Mouse (Mus musculus) hindbrain, embryonic 10.5 days (tissue): ENCODE results near the gene Bmpr1b. TPM values are rescaled to one million over a fixed set of nuclear protein-coding genes. Genes with fewer than 3 reads are reported as not detected.

Experiments used
- DNase-seq: peaks from one replicate; pipeline ENCODE4 v3.0.0-alpha.2; 2017; ENCODE audit warnings: low spot score
- H3K27ac ChIP-seq: fragments of 300-500 bp; sonication (generic); 2 replicates; pipeline ENCODE4 v1.5.1; 2016; ENCODE audit warnings: mild to moderate bottlenecking, moderate library complexity
- H3K27me3 ChIP-seq: fragments of 300-500 bp; sonication (generic); 2 replicates; pipeline ENCODE4 v1.6.1; 2016; ENCODE audit warnings: mild to moderate bottlenecking; ENCODE audit not compliant: poor library complexity, insufficient read depth, severe bottlenecking
- H3K36me3 ChIP-seq: fragments of 300-500 bp; sonication (generic); 2 replicates; pipeline ENCODE4 v1.6.1; 2016; ENCODE audit warnings: mild to moderate bottlenecking, moderate library complexity
- H3K4me1 ChIP-seq: fragments of 300-500 bp; sonication (generic); replicated peaks from 2 replicates; pipeline ENCODE4 v1.6.1; 2016; ENCODE audit warnings: mild to moderate bottlenecking
- H3K4me3 ChIP-seq: fragments of 300-500 bp; sonication (generic); 2 replicates; pipeline ENCODE4 v1.5.1; 2016; ENCODE audit warnings: mild to moderate bottlenecking, moderate library complexity
- H3K9me3 ChIP-seq: fragments of 300-500 bp; sonication (generic); 2 replicates; pipeline ENCODE4 v1.6.1; 2016; ENCODE audit warnings: mild to moderate bottlenecking, moderate library complexity
- WGBS: fragments of 180-500 bp; shearing (Covaris S2); methylation state at CpG from one replicate; pipeline ENCODE4 v1.1.7; 2016; 5-methylcytosine and 5-hydroxymethylcytosine counted together
- polyA plus RNA-seq: library from polyadenylated mRNA; unstranded; fragments of >200 nt; fragmentation: Nextera tagmentation; extraction: Ambion mirVana; gene quantifications from 2 replicates; pipeline ENCODE4 v1.2.1, GENCODE M21; 2016

The Bmpr1b gene
- polyA plus RNA-seq, 1 experiment from 2014 or later = 9.9 TPM

DNA sequence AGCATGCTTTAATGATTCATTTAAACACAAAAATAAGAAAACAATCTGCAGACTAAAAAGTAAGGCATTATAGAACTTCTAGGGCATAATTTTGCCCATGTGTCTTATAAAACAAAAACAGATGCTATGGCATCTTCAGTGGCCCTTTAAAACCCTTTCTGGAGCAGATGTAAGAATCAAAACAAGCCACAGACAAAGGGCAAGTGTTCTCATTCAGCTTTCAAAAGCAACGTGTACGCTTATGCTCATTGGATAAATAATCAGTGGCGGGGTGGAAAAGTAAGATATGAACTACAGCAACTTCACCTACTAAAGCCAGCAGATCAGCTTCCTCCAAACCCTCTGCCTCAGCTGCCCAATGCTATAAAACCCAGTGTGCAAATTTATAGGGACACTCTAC, 249.6 kb downstream of the Bmpr1b start:
- peak; percentile 14 for DNase-seq
- 51% methylated on average over 3 of the region's 3 CpGs for WGBS
- no peak overlapping the region for H3K4me3 ChIP-seq
- H3K9me3 ChIP-seq = no peaks in the 10 kb centered on the region
- peaks cover 6% of the 10 kb centered on the region for H3K4me1 ChIP-seq
- no peaks in the 10 kb centered on the region for H3K27me3 ChIP-seq
- no peak overlapping the region; the same call in 1 of the 2 replicates for H3K27ac ChIP-seq
- H3K36me3 ChIP-seq = no peaks in the 10 kb centered on the region

DNA sequence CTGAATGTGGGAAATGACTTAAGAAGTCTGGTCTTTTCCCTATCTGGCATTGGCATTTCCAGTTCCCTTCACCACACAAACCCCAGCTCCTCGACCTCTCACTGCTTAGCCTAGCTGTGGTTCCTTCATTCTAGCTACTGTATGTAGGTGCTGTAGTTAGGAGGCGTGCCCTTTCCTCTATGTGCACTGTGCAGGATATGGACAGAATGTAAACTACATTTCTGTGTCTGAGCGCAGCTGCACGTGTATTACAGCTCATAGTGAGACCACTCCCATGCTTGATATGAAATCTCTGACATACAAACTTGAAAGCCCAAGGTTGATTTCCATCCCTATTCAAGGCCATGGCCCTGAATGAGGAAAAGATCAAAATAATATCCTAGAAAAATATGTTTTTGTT, 252.1 kb downstream of the Bmpr1b start:
- DNase-seq = no peak
- Histone ChIP-seq H3K27me3 (no peaks in the 10 kb centered on the region), H3K9me3 (no peaks in the 10 kb centered on the region), H3K36me3 (no peaks in the 10 kb centered on the region), H3K4me3 (no peak overlapping the region), H3K27ac (no peak overlapping the region), H3K4me1 (peaks cover 6% of the 10 kb centered on the region)
- WGBS = 87% methylated on average over 4 of the region's 4 CpGs

DNA sequence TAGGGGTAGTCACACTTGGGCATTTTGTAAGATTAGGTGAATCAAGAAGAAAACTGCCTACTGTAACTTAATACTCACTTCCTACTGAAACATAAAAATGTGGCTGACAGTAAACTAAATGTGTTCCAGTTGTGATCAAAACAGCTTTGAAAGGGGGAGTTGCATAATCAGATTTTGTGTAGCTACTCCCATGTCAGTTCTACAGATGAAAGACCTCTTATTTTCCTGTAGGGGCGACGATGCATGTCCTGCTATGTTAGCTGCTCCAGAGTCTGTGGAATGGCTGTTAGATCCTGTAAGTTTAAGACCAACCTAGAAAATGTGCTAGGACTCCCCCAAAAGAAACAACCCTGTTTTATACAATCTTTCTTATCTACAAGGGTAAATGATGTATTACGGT, 253.2 kb downstream of the Bmpr1b start:
- DNase-seq = no peak
- WGBS = 86% methylated on average over 3 of the region's 3 CpGs
- no peak overlapping the region for H3K4me3 ChIP-seq
- H3K9me3 ChIP-seq = no peaks in the 10 kb centered on the region
- H3K36me3 ChIP-seq = no peaks in the 10 kb centered on the region
- peaks cover 6% of the 10 kb centered on the region for H3K4me1 ChIP-seq
- H3K27me3 ChIP-seq = no peaks in the 10 kb centered on the region
- no peak overlapping the region for H3K27ac ChIP-seq

DNA sequence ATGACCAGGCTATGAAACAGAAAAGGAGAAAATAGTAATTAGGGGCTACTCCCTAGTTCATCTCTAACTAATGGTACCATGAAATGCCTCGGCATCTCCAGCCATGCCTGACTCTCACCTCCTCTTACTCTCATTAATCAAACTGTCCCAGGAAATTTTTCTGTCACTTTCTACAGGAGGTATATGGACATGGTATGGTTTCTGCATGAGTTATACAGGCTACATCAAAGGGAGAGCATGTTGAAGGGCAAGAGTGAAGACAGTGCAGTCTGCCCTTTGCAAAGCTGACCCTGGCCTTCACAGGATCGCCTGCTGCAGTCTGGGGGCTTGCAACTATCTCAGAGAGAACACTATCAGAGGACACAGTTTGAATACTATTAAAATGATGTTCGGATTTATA, 254.6 kb downstream of the Bmpr1b start:
- DNase-seq = no peak
- Histone ChIP-seq H3K4me1 (peaks cover 1% of the 10 kb centered on the region), H3K27ac (no peak overlapping the region), H3K9me3 (no peaks in the 10 kb centered on the region), H3K27me3 (no peaks in the 10 kb centered on the region), H3K36me3 (no peaks in the 10 kb centered on the region), H3K4me3 (no peak overlapping the region)
- 81% methylated on average over 3 of the region's 3 CpGs for WGBS

DNA sequence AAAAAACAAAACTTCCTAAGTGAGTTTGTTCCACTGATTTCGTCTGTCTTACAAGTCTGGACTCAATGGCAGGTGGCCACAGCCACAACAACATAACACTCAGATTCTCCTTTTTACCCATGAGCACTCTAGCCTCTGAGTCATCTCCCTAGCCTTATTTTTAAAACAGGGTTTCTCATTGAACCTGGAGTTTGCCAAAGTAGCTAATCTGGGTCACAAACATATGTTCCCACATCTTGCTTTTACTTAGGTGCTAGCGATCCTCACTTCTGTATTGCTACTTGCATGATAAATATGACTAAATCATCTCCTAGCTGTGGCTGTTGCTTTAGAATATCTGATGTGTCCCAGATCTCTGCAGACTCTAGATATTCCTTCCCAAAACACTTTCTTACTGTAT, 260.1 kb downstream of the Bmpr1b start:
- no peak overlapping the region for H3K27ac ChIP-seq
- peaks cover 13% of the 10 kb centered on the region for H3K4me1 ChIP-seq
- no peaks in the 10 kb centered on the region for H3K36me3 ChIP-seq
- no peaks in the 10 kb centered on the region for H3K27me3 ChIP-seq
- no peaks in the 10 kb centered on the region for H3K9me3 ChIP-seq
- DNase-seq = no peak
- WGBS = 96% methylated on average over 2 of the region's 2 CpGs
- no peak overlapping the region for H3K4me3 ChIP-seq

DNA sequence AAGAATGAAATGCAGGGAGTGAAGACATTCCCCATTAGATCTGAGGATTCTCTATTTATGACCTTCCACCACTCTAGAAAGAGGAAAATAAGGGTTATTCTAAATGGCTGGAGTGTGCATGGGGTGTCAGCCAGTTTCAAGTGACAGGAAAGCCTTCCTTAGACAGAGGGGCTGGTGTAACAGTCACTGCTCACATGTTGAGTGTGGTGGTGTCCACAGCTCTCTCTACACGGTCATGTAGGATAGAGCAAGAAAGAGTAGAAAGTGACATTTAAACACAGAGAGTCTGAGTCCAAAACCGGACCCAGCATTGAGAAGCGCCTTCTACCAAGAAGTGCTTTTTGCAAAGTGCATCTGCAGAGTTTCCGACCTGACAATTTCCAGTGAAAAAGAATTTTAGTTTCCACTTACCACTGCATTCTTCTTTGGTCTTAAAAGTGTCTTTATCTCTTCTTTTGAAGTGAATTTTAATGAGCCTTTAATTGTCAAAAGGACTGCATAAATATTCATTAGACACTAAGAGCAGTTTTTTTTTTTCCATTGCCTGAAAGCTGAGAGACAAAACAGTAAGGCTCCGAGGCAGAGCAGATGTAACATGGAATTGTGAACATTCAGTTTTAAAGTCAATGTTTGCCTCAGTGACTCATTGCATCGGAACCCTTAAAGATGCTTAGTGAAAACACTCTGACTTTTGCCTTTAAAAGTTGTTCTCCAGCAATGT, 263.2 kb downstream of the Bmpr1b start:
- H3K9me3 ChIP-seq = 0 out of 2 replicates have a peak, but pooled peaks cover 1% of the 10 kb centered on the region
- peaks cover 4% of the 10 kb centered on the region; the same call in 1 of the 2 replicates for H3K36me3 ChIP-seq
- no peak overlapping the region for H3K4me3 ChIP-seq
- DNase-seq = no peak
- WGBS = 71% methylated on average over 6 of the region's 6 CpGs
- H3K27me3 ChIP-seq = no peaks in the 10 kb centered on the region
- H3K27ac ChIP-seq = peak overlapping the region; percentile 23; the same call in 1 of the 2 replicates
- H3K4me1 ChIP-seq = peaks cover 13% of the 10 kb centered on the region

DNA sequence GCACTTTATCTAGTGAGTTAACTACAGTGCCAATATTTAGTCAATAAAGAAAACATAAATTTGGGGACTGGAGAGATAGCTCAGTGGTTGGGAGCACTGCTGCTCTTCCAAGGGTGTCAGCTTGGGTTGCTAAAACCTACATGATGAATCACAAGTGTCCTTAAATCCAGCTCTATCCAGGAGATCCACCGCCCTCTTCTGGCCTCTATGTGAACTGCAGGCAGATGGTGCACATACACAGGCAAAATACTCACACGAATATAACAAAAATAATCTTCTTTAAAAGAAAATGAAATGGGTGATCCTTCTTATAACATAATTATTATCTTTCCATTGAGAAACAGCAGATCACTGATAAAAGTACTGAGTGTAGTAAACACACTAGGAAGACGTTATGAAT, 268.9 kb downstream of the Bmpr1b start:
- H3K27ac ChIP-seq = no peak overlapping the region
- peaks cover 4% of the 10 kb centered on the region for H3K4me1 ChIP-seq
- H3K4me3 ChIP-seq = no peak overlapping the region
- H3K9me3 ChIP-seq = 0 out of 2 replicates have a peak, but pooled peaks cover 8% of the 10 kb centered on the region
- no peaks in the 10 kb centered on the region for H3K27me3 ChIP-seq
- DNase-seq = no peak
- peaks cover 13% of the 10 kb centered on the region for H3K36me3 ChIP-seq
- 90% methylated on average over 3 of the region's 3 CpGs for WGBS

DNA sequence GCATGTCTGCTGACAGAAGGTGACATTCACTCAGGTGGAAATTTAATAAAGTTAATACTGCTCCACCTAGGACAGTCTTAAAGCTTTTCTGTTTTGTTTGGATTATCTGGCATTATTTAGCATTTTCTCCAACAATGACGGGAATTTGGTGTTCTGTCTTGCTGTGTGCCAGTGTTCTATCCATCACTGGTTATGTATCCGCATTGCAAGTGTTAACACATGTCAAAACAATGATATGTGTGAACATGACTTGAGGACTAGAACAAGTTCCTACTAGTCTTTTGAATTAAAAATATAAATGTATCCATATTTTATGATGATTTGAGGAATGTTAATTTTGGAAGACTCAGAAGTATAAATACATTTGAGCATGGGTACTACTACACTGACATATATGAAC, 269.7 kb downstream of the Bmpr1b start:
- Histone ChIP-seq H3K27ac (no peak overlapping the region), H3K36me3 (peaks cover 13% of the 10 kb centered on the region), H3K9me3 (0 out of 2 replicates have a peak, but pooled peaks cover 8% of the 10 kb centered on the region), H3K4me1 (peaks cover 4% of the 10 kb centered on the region), H3K27me3 (no peaks in the 10 kb centered on the region), H3K4me3 (no peak overlapping the region)
- WGBS = 88% methylated on average over 2 of the region's 2 CpGs
- no peak for DNase-seq

DNA sequence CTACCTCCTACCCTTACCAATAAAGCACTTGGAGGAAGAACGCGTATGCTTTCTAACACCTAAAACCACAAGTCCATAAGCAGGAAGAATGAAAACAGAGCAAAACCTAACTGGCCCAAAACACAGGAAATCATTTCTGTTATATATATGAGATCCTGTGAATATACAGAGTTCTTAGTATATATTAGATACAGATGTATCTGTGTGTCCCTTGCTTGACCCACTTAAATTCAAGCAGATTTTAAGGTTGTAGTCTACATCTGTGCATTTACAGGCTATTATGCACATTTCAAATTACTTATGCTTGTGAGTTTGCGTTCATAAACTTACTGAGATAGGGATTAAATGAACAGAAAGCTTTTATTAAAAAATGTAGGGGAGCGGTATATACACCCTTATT, 271.5 kb downstream of the Bmpr1b start:
- 87% methylated on average over 4 of the region's 4 CpGs for WGBS
- H3K27me3 ChIP-seq = no peaks in the 10 kb centered on the region
- DNase-seq = no peak
- no peak overlapping the region for H3K4me3 ChIP-seq
- H3K4me1 ChIP-seq = peaks cover 4% of the 10 kb centered on the region
- H3K27ac ChIP-seq = no peak overlapping the region
- H3K36me3 ChIP-seq = peaks cover 13% of the 10 kb centered on the region
- 0 out of 2 replicates have a peak, but pooled peaks cover 8% of the 10 kb centered on the region for H3K9me3 ChIP-seq

DNA sequence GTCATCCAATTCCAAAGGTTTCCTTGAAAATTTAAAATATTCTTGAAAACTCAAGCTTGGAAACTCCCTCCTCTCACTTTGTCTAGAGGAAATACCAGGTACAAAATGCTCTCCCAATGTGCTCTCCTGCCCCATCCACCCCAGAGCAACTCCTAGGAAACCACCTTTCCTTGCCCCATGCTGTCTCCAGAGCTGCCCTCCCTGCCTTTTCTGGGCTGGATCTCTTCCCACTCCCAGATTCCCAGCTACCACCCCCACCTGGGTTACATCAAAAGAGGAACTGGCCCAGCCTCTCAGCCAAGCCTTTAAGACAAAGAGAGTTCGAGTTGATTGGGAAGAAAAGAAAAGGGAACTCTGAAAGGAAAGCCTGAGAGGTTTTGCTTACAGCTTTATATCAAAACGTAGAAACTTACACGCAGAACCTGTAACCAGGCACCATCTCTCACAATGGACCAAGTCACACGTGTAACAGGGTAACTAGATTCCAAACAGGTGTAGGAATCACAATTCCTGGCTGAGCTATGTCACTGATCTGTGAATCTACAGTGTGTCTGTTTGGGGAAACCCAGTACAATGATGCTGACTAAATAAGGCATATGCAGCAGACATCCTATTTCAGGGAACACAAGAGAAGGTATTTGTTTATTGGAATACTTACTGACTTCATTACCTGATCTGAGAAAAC, 272.2 kb downstream of the Bmpr1b start:
- no peak overlapping the region for H3K4me3 ChIP-seq
- H3K36me3 ChIP-seq = peaks cover 13% of the 10 kb centered on the region
- H3K9me3 ChIP-seq = 0 out of 2 replicates have a peak, but pooled peaks cover 8% of the 10 kb centered on the region
- no peak overlapping the region for H3K27ac ChIP-seq
- WGBS = 17% methylated on average over 4 of the region's 4 CpGs
- DNase-seq = no peak
- peaks cover 4% of the 10 kb centered on the region for H3K4me1 ChIP-seq
- H3K27me3 ChIP-seq = no peaks in the 10 kb centered on the region

DNA sequence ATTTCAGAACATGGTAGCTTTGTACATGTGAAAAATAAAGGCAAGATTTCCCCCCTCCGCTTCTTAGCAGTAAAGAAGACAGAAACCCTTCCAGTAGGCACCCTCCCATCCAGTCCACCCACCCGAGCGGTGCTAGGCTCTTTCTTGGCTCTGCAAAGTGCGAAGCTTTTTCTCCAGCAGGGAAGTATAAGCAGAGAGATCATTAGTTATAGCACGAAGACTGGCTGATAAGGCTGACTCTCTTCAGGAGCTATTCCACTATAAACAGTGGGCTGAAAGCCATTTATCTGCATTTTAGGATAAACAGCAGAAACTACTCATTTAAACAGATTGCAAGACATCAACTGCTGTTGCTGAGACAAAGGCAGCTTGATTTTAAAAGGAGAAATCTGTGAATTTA, 274.1 kb downstream of the Bmpr1b start:
- no peak overlapping the region for H3K4me3 ChIP-seq
- H3K27ac ChIP-seq = no peak overlapping the region
- WGBS = 81% methylated on average over 5 of the region's 5 CpGs
- 0 out of 2 replicates have a peak, but pooled peaks cover under 1% of the 10 kb centered on the region for H3K9me3 ChIP-seq
- no peak for DNase-seq
- no peaks in the 10 kb centered on the region for H3K27me3 ChIP-seq
- H3K36me3 ChIP-seq = peaks cover under 1% of the 10 kb centered on the region; the same call in 1 of the 2 replicates
- peaks cover 4% of the 10 kb centered on the region for H3K4me1 ChIP-seq

DNA sequence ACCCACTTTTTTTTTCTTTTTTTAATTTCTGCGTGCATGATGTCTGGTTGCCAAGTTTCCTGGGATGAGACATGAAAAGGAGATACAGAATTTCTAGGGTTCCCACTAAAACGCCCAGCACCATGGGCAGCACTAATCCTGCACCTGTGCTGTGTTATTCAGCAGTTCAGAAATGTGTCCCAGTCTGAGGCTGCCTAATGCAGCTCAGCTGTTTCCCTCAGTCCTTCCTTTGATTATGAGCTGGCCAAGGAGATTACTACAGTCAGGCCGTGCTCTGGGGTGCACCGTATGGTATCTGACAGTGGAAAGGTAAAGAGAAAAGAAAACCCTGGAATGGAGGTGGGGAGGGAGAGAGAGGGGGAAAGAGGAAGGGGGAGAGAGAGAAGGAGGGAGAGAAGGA, 278.6 kb downstream of the Bmpr1b start:
- Histone ChIP-seq H3K4me1 (peaks cover 4% of the 10 kb centered on the region), H3K27me3 (no peaks in the 10 kb centered on the region), H3K27ac (no peak overlapping the region), H3K36me3 (no peaks in the 10 kb centered on the region), H3K4me3 (no peak overlapping the region), H3K9me3 (no peaks in the 10 kb centered on the region)
- 62% methylated on average over 4 of the region's 4 CpGs for WGBS
- no peak for DNase-seq
